Mouse (Mus musculus): ENCODE data around the gene Rnf43. TPM values are rescaled to one million over a fixed set of nuclear protein-coding genes. Genes with fewer than 3 reads are reported as not detected.

Rnf43 gene
- 16.3 and 19.6 TPM in 2 replicates for polyA plus RNA-seq (2012; rRNA removed)

GRCm38 (mm10) chr11:87662407-87662806, at the start of gene Rnf43:
Gene Rnf43 (plus strand): TSS chr11:87662722.
- TF ChIP-seq CTCF (IDR thresholded peaks at IDR 0.05; ENCODE audit: extremely low read depth, insufficient read length, insufficient replicate concordance, low read depth, low read length) (peak; percentile 60; the same call in 1 of the 2 replicates), POLR2A (IDR thresholded peaks at IDR 0.05; ENCODE audit: low read depth, low read length) (peak; percentile 52; the same call in 1 of the 2 replicates)
- WGBS, result under 1% methylated on average over 8 of the region's 8 CpGs
- Histone ChIP-seq H3K4me3 (ENCODE audit: low read depth, low read length) (peak within 1 kb of the TSS; percentile 75), H3K4me1 (ENCODE audit: control insufficient read depth, insufficient read depth, insufficient read length, low read length) (peaks cover under 1% of the 10 kb centered on the region; the same call in 1 of the 2 replicates), H3K36me3 (ENCODE audit: control insufficient read depth, insufficient read depth, low read length) (peaks cover 3% of the 10 kb centered on the region; the same call in 1 of the 2 replicates), H3K27me3 (ENCODE audit: control insufficient read depth, insufficient read depth, low read length) (no peaks in the 10 kb centered on the region), H3K27ac (ENCODE audit: insufficient read depth, low read depth, low read length) (peak within 1 kb of the TSS; percentile 72)

DNA sequence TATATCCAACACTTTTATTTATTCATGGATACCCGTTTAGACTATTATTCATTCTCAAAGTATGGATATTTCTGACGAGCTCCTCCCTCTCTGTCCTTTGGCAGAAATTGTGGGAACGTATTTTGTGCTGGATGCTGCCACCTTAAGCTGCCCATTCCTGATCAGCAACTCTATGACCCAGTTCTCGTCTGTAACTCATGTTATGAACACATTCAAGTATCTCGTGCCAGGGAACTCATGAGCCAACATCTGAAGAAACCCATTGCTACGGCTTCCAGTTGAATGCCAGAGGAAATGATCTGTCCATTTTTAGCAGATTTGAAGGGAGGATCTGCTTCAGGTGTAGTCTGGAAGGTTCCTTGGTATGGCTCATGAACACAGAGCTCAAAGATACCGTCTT, 48.5 kb upstream of the Rnf43 start:
- WGBS, result 87% methylated on average over 7 of the region's 7 CpGs
- Histone ChIP-seq H3K27ac (ENCODE audit: insufficient read depth, low read depth, low read length) (no peak overlapping the region), H3K36me3 (ENCODE audit: control insufficient read depth, insufficient read depth, low read length) (peaks cover 82% of the 10 kb centered on the region), H3K4me3 (ENCODE audit: low read depth, low read length) (no peak overlapping the region), H3K4me1 (ENCODE audit: control insufficient read depth, insufficient read depth, insufficient read length, low read length) (no peaks in the 10 kb centered on the region), H3K27me3 (ENCODE audit: control insufficient read depth, insufficient read depth, low read length) (no peaks in the 10 kb centered on the region)
- no peak for TF ChIP-seq POLR2A (IDR thresholded peaks at IDR 0.05; ENCODE audit: low read depth, low read length)
- no peak for TF ChIP-seq CTCF (IDR thresholded peaks at IDR 0.05; ENCODE audit: extremely low read depth, insufficient read length, insufficient replicate concordance, low read depth, low read length)

DNA sequence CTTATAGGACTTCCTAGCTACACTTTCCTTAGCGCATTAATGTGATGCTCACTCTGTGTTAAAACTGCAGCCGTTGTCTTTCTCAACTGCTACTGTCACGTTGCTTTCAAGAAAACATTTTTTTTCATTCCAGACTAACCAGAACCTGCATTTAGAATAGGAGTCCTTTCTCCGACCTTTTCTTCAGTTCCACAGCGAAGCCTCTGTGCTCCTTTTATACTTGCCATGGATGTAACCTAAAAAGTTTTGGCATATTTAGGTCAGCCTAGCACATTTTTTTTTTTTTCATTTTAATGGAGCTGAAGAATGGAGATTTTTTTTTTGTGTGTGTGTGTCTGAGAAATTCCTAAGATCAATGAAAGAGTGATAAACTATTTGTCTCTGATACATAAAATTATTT, 47.0 kb upstream of the Rnf43 start:
- no peak for TF ChIP-seq POLR2A (IDR thresholded peaks at IDR 0.05; ENCODE audit: low read depth, low read length)
- TF ChIP-seq CTCF (IDR thresholded peaks at IDR 0.05; ENCODE audit: extremely low read depth, insufficient read length, insufficient replicate concordance, low read depth, low read length), result no peak
- H3K27ac ChIP-seq (ENCODE audit: insufficient read depth, low read depth, low read length), result no peak overlapping the region
- 91% methylated on average over 5 of the region's 5 CpGs for WGBS
- peaks cover 76% of the 10 kb centered on the region for H3K36me3 ChIP-seq (ENCODE audit: control insufficient read depth, insufficient read depth, low read length)
- no peaks in the 10 kb centered on the region for H3K4me1 ChIP-seq (ENCODE audit: control insufficient read depth, insufficient read depth, insufficient read length, low read length)
- no peak overlapping the region for H3K4me3 ChIP-seq (ENCODE audit: low read depth, low read length)
- H3K27me3 ChIP-seq (ENCODE audit: control insufficient read depth, insufficient read depth, low read length), result no peaks in the 10 kb centered on the region

DNA sequence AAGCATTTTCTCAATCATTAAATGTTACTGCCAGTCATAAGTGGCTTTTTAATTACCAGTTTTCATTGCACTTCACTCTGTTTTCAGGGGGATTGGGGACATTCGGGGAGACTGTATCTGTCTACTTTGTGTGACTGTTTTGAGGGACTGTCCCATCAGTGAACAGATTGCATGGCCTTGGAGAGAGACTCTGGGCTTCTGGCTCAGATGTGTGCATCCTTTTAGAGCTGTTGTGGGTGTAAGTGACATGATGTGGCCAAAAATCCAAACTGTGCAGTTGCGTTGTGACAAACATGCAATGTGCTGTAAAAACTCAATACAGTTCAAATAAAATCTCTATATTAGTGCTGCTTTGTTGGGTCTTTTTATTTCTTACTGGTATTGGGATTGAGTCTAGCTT, 46.6 kb upstream of the Rnf43 start:
- H3K36me3 ChIP-seq (ENCODE audit: control insufficient read depth, insufficient read depth, low read length), result peaks cover 72% of the 10 kb centered on the region
- H3K27ac ChIP-seq (ENCODE audit: insufficient read depth, low read depth, low read length), result no peak overlapping the region
- no peaks in the 10 kb centered on the region for H3K4me1 ChIP-seq (ENCODE audit: control insufficient read depth, insufficient read depth, insufficient read length, low read length)
- 97% methylated on average over 2 of the region's 2 CpGs for WGBS
- H3K4me3 ChIP-seq (ENCODE audit: low read depth, low read length), result no peak overlapping the region
- no peaks in the 10 kb centered on the region for H3K27me3 ChIP-seq (ENCODE audit: control insufficient read depth, insufficient read depth, low read length)
- no peak for TF ChIP-seq CTCF (IDR thresholded peaks at IDR 0.05; ENCODE audit: extremely low read depth, insufficient read length, insufficient replicate concordance, low read depth, low read length)
- no peak for TF ChIP-seq POLR2A (IDR thresholded peaks at IDR 0.05; ENCODE audit: low read depth, low read length)

DNA sequence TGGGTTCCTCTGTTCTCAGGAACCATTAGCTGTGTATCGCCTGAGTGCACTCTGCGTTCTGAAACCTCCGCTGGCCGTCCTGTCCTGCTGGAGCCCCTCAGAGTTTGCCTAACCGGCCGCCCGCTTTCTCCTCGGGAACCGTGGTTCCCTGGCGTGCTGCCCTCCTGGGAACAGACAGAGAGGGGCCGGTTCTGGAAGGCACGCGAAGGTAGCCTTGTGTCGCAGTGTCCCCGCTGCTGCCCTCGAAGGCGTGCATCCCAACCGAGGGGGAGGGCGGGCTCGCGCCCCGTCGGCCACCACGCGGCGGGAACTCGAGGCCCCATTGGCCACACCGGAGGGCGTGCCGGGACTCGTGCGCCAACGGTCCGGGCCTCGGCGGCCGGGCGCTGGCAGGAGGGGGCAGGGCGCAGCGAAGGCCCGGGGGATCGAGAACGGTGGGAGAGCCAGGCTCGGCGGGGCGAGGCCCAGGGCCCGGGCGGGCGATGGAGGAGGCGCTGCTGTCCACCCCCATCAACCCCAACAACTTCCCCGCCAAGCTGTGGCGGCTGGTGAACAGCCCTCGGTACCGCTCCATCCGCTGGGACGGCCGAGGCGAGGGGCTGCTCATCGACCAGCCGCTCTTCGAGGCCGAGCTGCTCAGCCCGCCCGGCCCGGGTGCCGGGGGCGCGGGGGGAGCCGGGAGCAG, 45.6 kb upstream of the Rnf43 start, which contains the start of gene Hsf5:
TSS of gene Hsf5 (plus strand) at position 375 of the 685 bp plus-strand sequence.
- Histone ChIP-seq H3K27ac (ENCODE audit: insufficient read depth, low read depth, low read length) (no peak within 1 kb of the TSS), H3K36me3 (ENCODE audit: control insufficient read depth, insufficient read depth, low read length) (peaks cover 65% of the 10 kb centered on the region), H3K4me3 (ENCODE audit: low read depth, low read length) (no peak within 1 kb of the TSS), H3K27me3 (ENCODE audit: control insufficient read depth, insufficient read depth, low read length) (no peaks in the 10 kb centered on the region), H3K4me1 (ENCODE audit: control insufficient read depth, insufficient read depth, insufficient read length, low read length) (no peaks in the 10 kb centered on the region)
- TF ChIP-seq CTCF (IDR thresholded peaks at IDR 0.05; ENCODE audit: extremely low read depth, insufficient read length, insufficient replicate concordance, low read depth, low read length), result no peak
- no peak for TF ChIP-seq POLR2A (IDR thresholded peaks at IDR 0.05; ENCODE audit: low read depth, low read length)
- 96% methylated on average over 67 of the region's 69 CpGs for WGBS

DNA sequence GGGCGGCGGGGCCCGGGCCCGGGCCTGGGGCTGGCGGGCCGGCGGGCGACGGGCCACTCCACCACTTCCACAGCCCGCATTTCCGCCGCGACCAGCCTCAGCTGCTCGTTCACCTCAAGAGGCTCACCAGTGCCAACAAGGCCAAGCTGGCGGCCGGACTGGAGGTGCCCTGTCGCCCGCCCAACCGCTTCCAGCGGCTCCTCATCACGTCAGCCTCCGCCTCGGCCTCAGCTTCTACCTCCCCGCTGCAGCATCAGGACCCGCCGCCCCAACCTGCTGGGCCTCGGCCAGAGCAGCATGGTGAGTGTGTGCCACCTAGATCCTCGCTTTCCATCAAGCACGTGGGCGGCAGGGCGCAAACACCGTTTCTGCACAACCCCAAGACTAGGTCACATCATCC, 44.9 kb upstream of the Rnf43 start:
- Histone ChIP-seq H3K27ac (ENCODE audit: insufficient read depth, low read depth, low read length) (no peak overlapping the region), H3K4me3 (ENCODE audit: low read depth, low read length) (no peak overlapping the region), H3K4me1 (ENCODE audit: control insufficient read depth, insufficient read depth, insufficient read length, low read length) (no peaks in the 10 kb centered on the region), H3K36me3 (ENCODE audit: control insufficient read depth, insufficient read depth, low read length) (peaks cover 59% of the 10 kb centered on the region), H3K27me3 (ENCODE audit: control insufficient read depth, insufficient read depth, low read length) (no peaks in the 10 kb centered on the region)
- no peak for TF ChIP-seq CTCF (IDR thresholded peaks at IDR 0.05; ENCODE audit: extremely low read depth, insufficient read length, insufficient replicate concordance, low read depth, low read length)
- no peak for TF ChIP-seq POLR2A (IDR thresholded peaks at IDR 0.05; ENCODE audit: low read depth, low read length)
- WGBS, result 95% methylated on average over 32 of the region's 32 CpGs

DNA sequence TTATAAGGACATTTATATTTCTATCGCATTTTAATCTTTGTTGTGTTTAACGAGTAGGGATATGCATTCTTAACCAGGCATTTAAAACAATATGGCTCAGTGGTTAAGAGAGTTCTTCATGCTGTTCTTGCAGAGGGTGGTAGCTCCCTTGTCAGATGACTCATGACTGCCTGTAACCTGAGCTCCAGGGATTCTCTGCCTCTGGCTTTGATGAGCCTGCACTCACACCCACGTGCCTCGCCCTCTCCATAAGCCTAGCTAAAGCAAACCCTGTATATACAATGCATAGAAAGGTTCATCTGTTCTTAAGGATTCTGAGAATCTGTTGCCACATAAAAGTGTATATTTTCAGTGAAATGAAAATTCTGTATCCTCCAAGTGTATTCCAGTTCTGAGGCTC, 39.4 kb upstream of the Rnf43 start:
- no peak for TF ChIP-seq CTCF (IDR thresholded peaks at IDR 0.05; ENCODE audit: extremely low read depth, insufficient read length, insufficient replicate concordance, low read depth, low read length)
- Histone ChIP-seq H3K27me3 (ENCODE audit: control insufficient read depth, insufficient read depth, low read length) (no peaks in the 10 kb centered on the region), H3K27ac (ENCODE audit: insufficient read depth, low read depth, low read length) (no peak overlapping the region), H3K4me3 (ENCODE audit: low read depth, low read length) (no peak overlapping the region), H3K4me1 (ENCODE audit: control insufficient read depth, insufficient read depth, insufficient read length, low read length) (no peaks in the 10 kb centered on the region), H3K36me3 (ENCODE audit: control insufficient read depth, insufficient read depth, low read length) (peaks cover 23% of the 10 kb centered on the region)
- 77% methylated on average over 4 of the region's 4 CpGs for WGBS
